Mouse (Mus musculus): Measurements from ENCODE around the gene Gm21190. TPM values are rescaled to one million over a fixed set of nuclear protein-coding genes. Genes with fewer than 3 reads are reported as not detected.
"Not testable (repeated sequence)": the region's sequence is repeated elsewhere in the genome, so short reads cannot be mapped to it uniquely, and the experiment has no call there.

Gm21190 gene
- polyA plus RNA-seq, 1 experiment from 2014 or later = not detected

GRCm38 (mm10) chr5:15506575-15507308, 22.3 kb downstream of the Gm21190 start:
- no peak overlapping the region for H3K27ac ChIP-seq (ENCODE audit: low read length)
- peak; percentile 82 for ATAC-seq
- no peaks in the 10 kb centered on the region for H3K4me1 ChIP-seq (ENCODE audit: control insufficient read depth, insufficient read depth, low read length)
- WGBS = 42% methylated on average over 16 of the region's 16 CpGs
- H3K4me2 ChIP-seq (ENCODE audit: low read length) = peak overlapping the region; percentile 25
- no peak overlapping the region for H3K9ac ChIP-seq (ENCODE audit: low read depth, low read length)
- H3K27me3 ChIP-seq (ENCODE audit: control insufficient read depth, insufficient read depth, low read depth, low read length) = no peaks in the 10 kb centered on the region
- peaks cover 18% of the 10 kb centered on the region for H3K9me3 ChIP-seq (replicated peaks; ENCODE audit: control insufficient read depth, low read length, poor library complexity, severe bottlenecking)
- no peaks in the 10 kb centered on the region for H3K36me3 ChIP-seq (ENCODE audit: control insufficient read depth, insufficient read depth, low read length)
- peak overlapping the region; percentile 13 for H3K4me3 ChIP-seq (ENCODE audit: low read depth, low read length)

- not testable (repeated sequence) for H3K4me1 ChIP-seq (ENCODE audit: control insufficient read depth, insufficient read depth, low read length)
- ATAC-seq = peak; percentile 62; the same call in 1 of the 2 replicates
Measured at GRCm38 (mm10) chr5:15498774-15499400, 30.1 kb downstream of the Gm21190 start.

GRCm38 (mm10) chr5:15498350-15498749, 30.7 kb downstream of the Gm21190 start:
- H3K4me1 ChIP-seq (ENCODE audit: control insufficient read depth, insufficient read depth, low read length); H3K4me2 ChIP-seq (ENCODE audit: low read length); H3K27ac ChIP-seq (ENCODE audit: low read length); H3K36me3 ChIP-seq (ENCODE audit: control insufficient read depth, insufficient read depth, low read length); H3K4me3 ChIP-seq (ENCODE audit: low read depth, low read length); H3K9ac ChIP-seq (ENCODE audit: low read depth, low read length); H3K27me3 ChIP-seq (ENCODE audit: control insufficient read depth, insufficient read depth, low read depth, low read length); ATAC-seq: not testable (repeated sequence)
- 72% methylated on average over 3 of the region's 3 CpGs for WGBS
- H3K9me3 ChIP-seq (replicated peaks; ENCODE audit: control insufficient read depth, low read length, poor library complexity, severe bottlenecking) = peaks cover 14% of the 10 kb centered on the region; the same call in 1 of the 2 replicates

More at GRCm38 (mm10) chr5:15498774-15499400, 30.1 kb downstream of the Gm21190 start:
- not testable (repeated sequence) for H3K27me3 ChIP-seq (ENCODE audit: control insufficient read depth, insufficient read depth, low read depth, low read length); H3K4me3 ChIP-seq (ENCODE audit: low read depth, low read length); H3K9ac ChIP-seq (ENCODE audit: low read depth, low read length); H3K36me3 ChIP-seq (ENCODE audit: control insufficient read depth, insufficient read depth, low read length); H3K4me2 ChIP-seq (ENCODE audit: low read length); H3K27ac ChIP-seq (ENCODE audit: low read length)
- H3K9me3 ChIP-seq (replicated peaks; ENCODE audit: control insufficient read depth, low read length, poor library complexity, severe bottlenecking) = peaks cover 13% of the 10 kb centered on the region; the same call in 1 of the 2 replicates
- WGBS = 33% methylated on average over 5 of the region's 5 CpGs

- H3K4me3 ChIP-seq (ENCODE audit: low read depth, low read length); H3K36me3 ChIP-seq (ENCODE audit: control insufficient read depth, insufficient read depth, low read length); H3K27ac ChIP-seq (ENCODE audit: low read length); ATAC-seq; H3K27me3 ChIP-seq (ENCODE audit: control insufficient read depth, insufficient read depth, low read depth, low read length); H3K4me1 ChIP-seq (ENCODE audit: control insufficient read depth, insufficient read depth, low read length); H3K4me2 ChIP-seq (ENCODE audit: low read length); H3K9me3 ChIP-seq (replicated peaks; ENCODE audit: control insufficient read depth, low read length, poor library complexity, severe bottlenecking); H3K9ac ChIP-seq (ENCODE audit: low read depth, low read length): not testable (repeated sequence)
- 60% methylated on average over 2 of the region's 2 CpGs for WGBS
Measured at GRCm38 (mm10) chr5:15490934-15491333, 38.1 kb downstream of the Gm21190 start.

- Histone ChIP-seq H3K4me2 (ENCODE audit: low read length) (no peak overlapping the region), H3K9ac (ENCODE audit: low read depth, low read length) (no peak overlapping the region), H3K9me3 (replicated peaks; ENCODE audit: control insufficient read depth, low read length, poor library complexity, severe bottlenecking) (peaks cover 14% of the 10 kb centered on the region; the same call in 1 of the 2 replicates), H3K36me3 (ENCODE audit: control insufficient read depth, insufficient read depth, low read length) (no peaks in the 10 kb centered on the region), H3K4me1 (ENCODE audit: control insufficient read depth, insufficient read depth, low read length) (no peaks in the 10 kb centered on the region), H3K27ac (ENCODE audit: low read length) (no peak overlapping the region), H3K4me3 (ENCODE audit: low read depth, low read length) (no peak overlapping the region), H3K27me3 (ENCODE audit: control insufficient read depth, insufficient read depth, low read depth, low read length) (no peaks in the 10 kb centered on the region)
- no peak for ATAC-seq
- 83% methylated on average over 5 of the region's 5 CpGs for WGBS
Measured at GRCm38 (mm10) chr5:15488743-15489142, 40.3 kb downstream of the Gm21190 start.

GRCm38 (mm10) chr5:15484616-15485015, 44.4 kb downstream of the Gm21190 start:
- not testable (repeated sequence) for H3K36me3 ChIP-seq (ENCODE audit: control insufficient read depth, insufficient read depth, low read length); H3K4me3 ChIP-seq (ENCODE audit: low read depth, low read length); H3K27me3 ChIP-seq (ENCODE audit: control insufficient read depth, insufficient read depth, low read depth, low read length); H3K9ac ChIP-seq (ENCODE audit: low read depth, low read length); ATAC-seq; H3K4me2 ChIP-seq (ENCODE audit: low read length); H3K4me1 ChIP-seq (ENCODE audit: control insufficient read depth, insufficient read depth, low read length); H3K27ac ChIP-seq (ENCODE audit: low read length)
- H3K9me3 ChIP-seq (replicated peaks; ENCODE audit: control insufficient read depth, low read length, poor library complexity, severe bottlenecking) = peaks cover 20% of the 10 kb centered on the region
- WGBS = 24% methylated on average over 2 of the region's 2 CpGs

GRCm38 (mm10) chr5:15483576-15483975, 45.4 kb downstream of the Gm21190 start:
- H3K4me3 ChIP-seq (ENCODE audit: low read depth, low read length); H3K4me2 ChIP-seq (ENCODE audit: low read length); H3K27ac ChIP-seq (ENCODE audit: low read length); H3K9ac ChIP-seq (ENCODE audit: low read depth, low read length); H3K36me3 ChIP-seq (ENCODE audit: control insufficient read depth, insufficient read depth, low read length); ATAC-seq; H3K27me3 ChIP-seq (ENCODE audit: control insufficient read depth, insufficient read depth, low read depth, low read length); H3K4me1 ChIP-seq (ENCODE audit: control insufficient read depth, insufficient read depth, low read length): not testable (repeated sequence)
- WGBS = 58% methylated on average over 4 of the region's 4 CpGs
- H3K9me3 ChIP-seq (replicated peaks; ENCODE audit: control insufficient read depth, low read length, poor library complexity, severe bottlenecking) = peaks cover 18% of the 10 kb centered on the region

GRCm38 (mm10) chr5:15482815-15483214, 46.2 kb downstream of the Gm21190 start:
- not testable (repeated sequence) for H3K36me3 ChIP-seq (ENCODE audit: control insufficient read depth, insufficient read depth, low read length); H3K4me3 ChIP-seq (ENCODE audit: low read depth, low read length); H3K9ac ChIP-seq (ENCODE audit: low read depth, low read length); H3K27ac ChIP-seq (ENCODE audit: low read length); H3K4me2 ChIP-seq (ENCODE audit: low read length); ATAC-seq; H3K4me1 ChIP-seq (ENCODE audit: control insufficient read depth, insufficient read depth, low read length); H3K27me3 ChIP-seq (ENCODE audit: control insufficient read depth, insufficient read depth, low read depth, low read length)
- peaks cover 19% of the 10 kb centered on the region for H3K9me3 ChIP-seq (replicated peaks; ENCODE audit: control insufficient read depth, low read length, poor library complexity, severe bottlenecking)
- 64% methylated on average over 2 of the region's 2 CpGs for WGBS

- H3K27ac ChIP-seq (ENCODE audit: low read length); H3K4me3 ChIP-seq (ENCODE audit: low read depth, low read length); H3K27me3 ChIP-seq (ENCODE audit: control insufficient read depth, insufficient read depth, low read depth, low read length); H3K36me3 ChIP-seq (ENCODE audit: control insufficient read depth, insufficient read depth, low read length); H3K9ac ChIP-seq (ENCODE audit: low read depth, low read length); H3K4me1 ChIP-seq (ENCODE audit: control insufficient read depth, insufficient read depth, low read length); H3K4me2 ChIP-seq (ENCODE audit: low read length); ATAC-seq: not testable (repeated sequence)
- 51% methylated on average over 1 of the region's 1 CpGs for WGBS
- H3K9me3 ChIP-seq (replicated peaks; ENCODE audit: control insufficient read depth, low read length, poor library complexity, severe bottlenecking) = peaks cover 19% of the 10 kb centered on the region
Measured at GRCm38 (mm10) chr5:15476423-15476822, 52.6 kb downstream of the Gm21190 start, which contains the start of gene Gm21149. TSS of gene Gm21149 (minus strand) at chr5:15476523.

Data from midbrain, embryonic 16.5 days (tissue).